26 mouse cellular contexts compared by ENCODE assay signal in the genomic region with DNA sequence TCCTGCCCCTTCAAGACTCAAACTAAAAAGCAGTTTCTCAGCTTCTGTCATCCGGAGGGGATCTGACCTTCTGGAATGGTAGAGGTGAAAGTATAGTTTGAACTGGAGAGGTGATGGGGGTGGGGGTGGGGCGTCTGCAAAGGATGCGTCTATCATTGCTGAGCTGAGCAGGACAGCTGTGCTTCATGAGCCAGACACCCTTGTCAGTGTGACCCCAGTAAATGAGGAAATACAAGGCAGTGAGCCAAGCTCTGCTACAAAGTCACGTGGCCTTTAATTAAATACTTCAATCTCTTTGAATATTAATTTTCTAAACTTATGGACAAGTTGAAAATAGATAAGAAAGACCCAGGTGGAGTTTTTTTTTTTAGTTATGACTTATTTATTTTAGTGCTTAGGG.
DNase-seq lines count a peak whose midpoint lies in the region; ATAC-seq and TF ChIP-seq lines count a peak whose summit lies in the region.
"Had no signal": no experiment of that assay in that cellular context is flagged by ENCODE, and none has a peak within 500 bp of the region (broad histone marks: within the 10 kb centered on the region; RNA-seq: fewer than 3 reads in every experiment).

No protein-coding gene starts in this region.

- WGBS in lung, embryonic 14.5 days, result 16% methylated on average over 4 of the region's 4 CpGs
- WGBS in lung, adult 2 months, result 24% methylated on average over 4 of the region's 4 CpGs

- no peak for TF ChIP-seq POLR2A in lung, adult 2 months (IDR thresholded peaks at IDR 0.05; ENCODE audit: borderline replicate concordance, extremely low read depth, low read depth, low read length)

- ATAC-seq in lung, embryonic 14.5 days (ENCODE audit: insufficient read depth), result peak; percentile 82
- ATAC-seq: forebrain, embryonic 14.5 days; forebrain, postnatal 0 days; hindbrain, postnatal 0 days; Patski had no signal

- H3K9me3 ChIP-seq in lung, embryonic 14.5 days (ENCODE audit: low read depth, low read length), result no peaks in the 10 kb centered on the region
- H3K9me3 ChIP-seq: embryonic facial prominence, embryonic 12.5 days; embryonic facial prominence, embryonic 15.5 days; heart, embryonic 10.5 days; heart, embryonic 13.5 days had no signal

- peaks cover 46% of the 10 kb centered on the region for H3K4me1 ChIP-seq in lung, embryonic 14.5 days (ENCODE audit: insufficient read depth)
- H3K4me1 ChIP-seq in lung, adult 2 months (ENCODE audit: control insufficient read depth, insufficient read depth, low read length), result no peaks in the 10 kb centered on the region; the same call in 1 of the 2 replicates

- no peak overlapping the region for H3K4me3 ChIP-seq in lung, embryonic 14.5 days (ENCODE audit: low read depth, low read length)
- H3K4me3 ChIP-seq in lung, adult 2 months (replicated peaks; ENCODE audit: extremely low read depth, low read depth, low read length), result no peak overlapping the region
- H3K4me3 ChIP-seq: embryonic facial prominence, embryonic 12.5 days; embryonic facial prominence, embryonic 15.5 days; heart, adult 2 months; heart, embryonic 10.5 days; heart, embryonic 13.5 days had no signal

- H3K4me2 ChIP-seq in lung, embryonic 14.5 days, result no peak overlapping the region
- H3K4me2 ChIP-seq: embryonic facial prominence, embryonic 12.5 days; embryonic facial prominence, embryonic 15.5 days; heart, embryonic 13.5 days; hindbrain, embryonic 14.5 days had no signal

- peak; percentile 90 for DNase-seq in lung, embryonic 14.5 days
- no peak for DNase-seq in lung, adult 2 months
- DNase-seq in lung, postnatal 14 days, result peak; percentile 48
- DNase-seq in lung, postnatal 4 days, result peak; percentile 36 to 65
- no peak for DNase-seq in B cell, adult 2 months
- no peak for DNase-seq in cerebellum, adult 18-20 months
- DNase-seq: adrenal gland, postnatal 10 days; adrenal gland, postnatal 36 days; cerebellum, adult 2 months; cerebellum, adult 9-11 months; cerebellum, postnatal 25 days; forebrain, postnatal 0 days; gastrocnemius, postnatal 36 days; heart, adult 2 months; heart, postnatal 14 days; heart, postnatal 4 days had no signal

- H3K36me3 ChIP-seq in lung, embryonic 14.5 days (ENCODE audit: insufficient read depth), result no peaks in the 10 kb centered on the region
- H3K36me3 ChIP-seq: embryonic facial prominence, embryonic 12.5 days; embryonic facial prominence, embryonic 15.5 days; G1E; heart, embryonic 10.5 days; heart, embryonic 13.5 days had no signal

- no peaks in the 10 kb centered on the region for H3K27me3 ChIP-seq in lung, embryonic 14.5 days (ENCODE audit: insufficient read depth, low read length)
- H3K27me3 ChIP-seq: CH12.LX; embryonic facial prominence, embryonic 12.5 days; embryonic facial prominence, embryonic 15.5 days; heart, embryonic 13.5 days had no signal

- H3K9ac ChIP-seq in lung, embryonic 14.5 days, result no peak overlapping the region
- H3K9ac ChIP-seq: embryonic facial prominence, embryonic 12.5 days; embryonic facial prominence, embryonic 15.5 days; forebrain, postnatal 0 days; heart, embryonic 13.5 days; hindbrain, embryonic 14.5 days had no signal

- TF ChIP-seq CTCF in lung, embryonic 14.5 days (IDR thresholded peaks at IDR 0.05; ENCODE audit: low read depth), result no peak
- no peak for TF ChIP-seq CTCF in lung, adult 2 months (IDR thresholded peaks at IDR 0.05; ENCODE audit: insufficient read depth, low read length)

- H3K27ac ChIP-seq in lung, embryonic 14.5 days (ENCODE audit: low read depth), result no peak overlapping the region
- H3K27ac ChIP-seq: embryonic facial prominence, embryonic 12.5 days; embryonic facial prominence, embryonic 15.5 days; heart, adult 2 months; heart, embryonic 13.5 days; hindbrain, embryonic 14.5 days; hindbrain, postnatal 0 days had no signal

Comparison
In these comparisons a context has a peak if more than half of its experiments do, and no peak if none do; other contexts are left out.
1. DNase-seq: peak in lung, embryonic 14.5 days (single experiment), lung, postnatal 14 days (single experiment) and lung, postnatal 4 days (2 of 2); none in lung, adult 2 months (single experiment), B cell, adult 2 months (0 of 2) and cerebellum, adult 18-20 months (0 of 2).